Comparison of ENCODE assay signal across 15 mouse cellular contexts in the genomic region with DNA sequence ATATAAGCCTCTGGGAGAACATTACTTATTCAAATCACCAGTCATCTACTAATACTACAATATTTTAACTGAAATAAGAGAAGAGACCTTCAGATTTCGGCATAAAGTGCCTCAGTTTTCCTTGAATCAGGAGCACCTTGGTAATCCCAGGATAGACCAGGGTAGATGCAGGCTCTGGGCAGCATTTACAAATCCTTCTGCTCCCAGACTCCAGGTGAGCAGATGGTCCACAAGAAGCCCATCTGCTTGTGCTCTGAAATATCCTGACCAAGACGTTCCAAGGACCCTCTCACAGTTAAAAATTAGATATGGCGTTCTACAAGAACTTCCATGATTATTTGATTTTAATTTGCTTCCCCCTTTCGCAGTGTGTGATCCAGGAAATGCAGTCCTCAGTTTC.
"Had no signal": no experiment of that assay in that cellular context is flagged by ENCODE, and none has a peak within 500 bp of the region (broad histone marks: within the 10 kb centered on the region; RNA-seq: fewer than 3 reads in every experiment).

No protein-coding gene starts in this region.

- DNase-seq: cerebellum, postnatal 36 days; embryo, embryonic 11 days; forebrain, postnatal 0 days; gastrocnemius, adult 2 months; gastrocnemius, postnatal 10 days; gastrocnemius, postnatal 14 days; gastrocnemius, postnatal 25 days; gastrocnemius, postnatal 36 days; heart, adult 11 months; heart, adult 18-20 months; heart, adult 2 months had no signal

- ATAC-seq: forebrain, embryonic 13.5 days; forebrain, embryonic 14.5 days; forebrain, embryonic 15.5 days; forebrain, embryonic 16.5 days; forebrain, postnatal 0 days had no signal
